Mouse (Mus musculus): ENCODE results near the gene Ate1.

- TF ChIP-seq CTCF (IDR thresholded peaks at IDR 0.05; ENCODE audit: borderline replicate concordance, extremely low read depth, insufficient read depth, insufficient read length) (no peak), POLR2A (IDR thresholded peaks at IDR 0.05; ENCODE audit: borderline replicate concordance, extremely low read depth, insufficient read depth, insufficient read length, poor library complexity, severe bottlenecking) (no peak)
These were observed 49.1 kb downstream of the Ate1 start for GRCm38 (mm10) chr7:130471045-130471444.

Measured in brain, embryonic 14.5 days (tissue).